Mouse (Mus musculus): ENCODE data around the gene Clk1. TPM values are rescaled to one million over a fixed set of nuclear protein-coding genes. Genes with fewer than 3 reads are reported as not detected.

The Clk1 gene
- total RNA-seq (2018; cell fraction: chromatin; rRNA removed), result 1,000 to 10,000 TPM in 8 of 26 experiments, 100 to 1,000 TPM in 18; 378 to 1,983 (median 827) TPM
- total RNA-seq (2018; cell fraction: cytosol; rRNA removed), result 10 to 100 TPM; 18.4 to 89.4 (median 44.7) TPM
- 1,000 to 10,000 TPM in 2 of 26 experiments, 100 to 1,000 TPM in 24; 228 to 1,112 (median 487) TPM for total RNA-seq (2018; cell fraction: nucleus; rRNA removed)
- 48.7 to 99.4 TPM (median 98.6 TPM) in 3 replicates for polyA plus RNA-seq (2018)

DNA sequence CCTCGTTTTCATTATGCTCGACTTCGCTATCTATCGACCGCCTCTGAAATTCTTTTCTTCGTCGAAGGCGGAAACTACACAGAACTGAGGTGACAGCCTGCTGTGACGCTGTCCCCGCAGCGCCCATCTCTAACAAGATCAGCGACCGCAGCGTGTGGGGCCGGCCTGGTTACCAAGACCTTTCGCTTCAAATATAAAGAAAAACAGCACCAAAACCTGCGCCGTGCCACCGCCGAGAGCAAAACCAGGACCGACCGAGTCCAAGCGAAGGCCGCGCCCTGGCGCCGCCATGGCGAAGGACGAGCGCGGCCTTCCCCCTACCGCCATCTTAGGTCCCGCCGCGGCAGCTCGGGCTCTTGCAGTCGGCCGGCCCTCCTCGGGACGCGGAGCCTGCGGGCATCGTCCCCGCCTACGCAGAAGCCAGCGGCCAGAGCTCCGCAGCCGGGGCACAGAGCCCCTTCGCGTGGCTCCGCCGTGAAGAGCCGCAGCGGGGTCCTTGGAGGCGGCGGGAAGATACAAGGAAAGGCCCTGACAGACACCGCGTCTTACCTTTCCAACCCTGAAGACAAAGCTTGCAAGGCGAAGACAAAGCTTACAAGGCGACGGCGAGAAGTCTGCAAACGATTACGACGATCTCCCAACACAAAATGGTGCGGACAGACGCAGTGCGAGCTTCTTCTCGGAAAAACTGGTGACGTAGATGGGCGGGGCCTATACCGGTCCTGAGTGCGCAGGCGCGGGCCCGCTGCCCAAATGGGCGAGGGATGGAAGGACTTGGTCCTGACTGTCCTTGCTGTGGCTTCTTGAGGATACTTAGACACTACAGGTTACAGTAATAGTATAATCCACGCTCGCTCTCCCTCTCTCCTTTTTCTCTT lies at the start of gene Clk1:
Gene Clk1, minus strand, starts transcription at position 696 of the 878 bp plus-strand sequence.
- 0% methylated on average over 79 of the region's 79 CpGs for WGBS (ENCODE audit: missing documents)
- Histone ChIP-seq H3K4me3 (ENCODE audit: inconsistent target) (peak within 1 kb of the TSS; percentile 96), H3K79me2 (ENCODE audit: inconsistent target) (peaks cover 56% of the 10 kb centered on the region), H3K27ac (peak within 1 kb of the TSS; percentile 77), H3K36me3 (ENCODE audit: inconsistent target) (peaks cover 30% of the 10 kb centered on the region)

GRCm38 (mm10) chr1:58465561-58465960 lies 41.7 kb upstream of the Clk1 start:
- WGBS (ENCODE audit: missing documents), result 98% methylated on average over 4 of the region's 4 CpGs
- Histone ChIP-seq H3K36me3 (ENCODE audit: inconsistent target) (peaks cover 59% of the 10 kb centered on the region), H3K79me2 (ENCODE audit: inconsistent target) (no peaks in the 10 kb centered on the region), H3K4me3 (ENCODE audit: inconsistent target) (no peak overlapping the region), H3K27ac (no peak overlapping the region)

DNA sequence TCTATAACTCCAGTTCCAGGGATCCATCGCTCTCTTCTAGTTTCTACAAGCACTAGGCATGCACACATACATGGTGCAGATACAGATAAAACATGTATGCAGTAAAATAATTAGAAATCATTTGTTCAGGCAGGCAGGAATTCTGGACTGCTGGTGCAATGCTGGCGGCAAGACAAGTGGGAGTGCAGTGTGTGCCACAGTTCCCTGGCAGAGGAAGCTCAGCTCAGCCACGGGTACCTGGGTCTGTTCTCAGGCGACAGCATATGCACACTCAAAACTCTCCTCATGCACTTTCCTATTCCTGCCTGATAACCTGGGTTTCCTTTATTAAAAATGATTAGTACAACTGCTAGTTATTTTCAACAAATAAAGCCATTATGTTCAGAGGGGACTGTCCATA lies 41.2 kb upstream of the Clk1 start:
- H3K36me3 ChIP-seq (ENCODE audit: inconsistent target), result peaks cover 59% of the 10 kb centered on the region
- H3K27ac ChIP-seq, result no peak overlapping the region
- 93% methylated on average over 4 of the region's 4 CpGs for WGBS (ENCODE audit: missing documents)
- H3K79me2 ChIP-seq (ENCODE audit: inconsistent target), result no peaks in the 10 kb centered on the region
- no peak overlapping the region for H3K4me3 ChIP-seq (ENCODE audit: inconsistent target)

DNA sequence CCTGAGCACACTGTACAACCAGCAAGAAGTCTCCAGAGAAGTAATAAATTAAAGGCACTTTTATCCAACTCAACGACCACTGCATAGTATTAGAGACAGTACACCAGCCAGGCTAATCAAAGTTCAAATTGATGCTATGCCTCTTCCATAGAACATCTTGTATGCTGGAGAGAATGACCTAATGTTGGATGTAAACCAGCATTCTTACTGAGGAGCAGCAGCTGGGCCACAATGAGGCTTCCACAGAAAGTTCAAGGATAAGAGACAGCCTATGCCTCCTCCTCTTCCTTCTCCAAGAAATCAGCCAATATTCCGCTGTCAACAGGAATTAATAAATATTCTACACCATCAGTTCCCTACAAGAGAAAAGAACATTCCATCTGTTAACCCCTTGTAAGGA lies 40.1 kb upstream of the Clk1 start:
- 96% methylated on average over 2 of the region's 2 CpGs for WGBS (ENCODE audit: missing documents)
- Histone ChIP-seq H3K79me2 (ENCODE audit: inconsistent target) (no peaks in the 10 kb centered on the region), H3K36me3 (ENCODE audit: inconsistent target) (peaks cover 48% of the 10 kb centered on the region; the same call in 1 of the 2 replicates), H3K4me3 (ENCODE audit: inconsistent target) (no peak overlapping the region), H3K27ac (no peak overlapping the region)

GRCm38 (mm10) chr1:58460566-58460965 lies 36.7 kb upstream of the Clk1 start:
- peaks cover 49% of the 10 kb centered on the region; the same call in 1 of the 2 replicates for H3K36me3 ChIP-seq (ENCODE audit: inconsistent target)
- 100% methylated on average over 3 of the region's 3 CpGs for WGBS (ENCODE audit: missing documents)

DNA sequence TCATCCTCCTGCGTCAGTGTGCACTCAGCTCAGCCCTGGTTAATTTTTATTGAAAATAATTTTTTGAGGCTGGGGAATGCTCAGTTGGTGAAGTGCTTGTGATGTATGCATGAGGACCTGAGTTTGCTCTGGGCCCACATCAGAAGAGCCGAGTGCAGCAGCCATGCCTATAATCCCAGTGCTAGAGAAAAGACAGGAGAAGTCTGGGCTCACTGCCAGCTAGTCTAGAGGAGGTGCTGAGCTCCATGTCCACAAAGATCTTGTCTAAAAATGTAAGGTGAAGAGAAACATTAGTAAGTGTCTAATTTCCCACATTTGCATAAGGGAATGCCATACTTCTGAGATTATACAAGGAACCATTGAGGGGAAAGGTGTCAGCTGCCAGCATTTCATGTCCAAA lies 35.0 kb upstream of the Clk1 start:
- H3K36me3 ChIP-seq (ENCODE audit: inconsistent target), result peaks cover 34% of the 10 kb centered on the region; the same call in 1 of the 2 replicates
- H3K27ac ChIP-seq, result no peak overlapping the region
- no peak overlapping the region for H3K4me3 ChIP-seq (ENCODE audit: inconsistent target)
- 100% methylated on average over 2 of the region's 2 CpGs for WGBS (ENCODE audit: missing documents)
- no peaks in the 10 kb centered on the region for H3K79me2 ChIP-seq (ENCODE audit: inconsistent target)

More at GRCm38 (mm10) chr1:58460566-58460965, 36.7 kb upstream of the Clk1 start:
- no peaks in the 10 kb centered on the region for H3K79me2 ChIP-seq (ENCODE audit: inconsistent target)
- no peak overlapping the region for H3K4me3 ChIP-seq (ENCODE audit: inconsistent target)
- H3K27ac ChIP-seq, result no peak overlapping the region

DNA sequence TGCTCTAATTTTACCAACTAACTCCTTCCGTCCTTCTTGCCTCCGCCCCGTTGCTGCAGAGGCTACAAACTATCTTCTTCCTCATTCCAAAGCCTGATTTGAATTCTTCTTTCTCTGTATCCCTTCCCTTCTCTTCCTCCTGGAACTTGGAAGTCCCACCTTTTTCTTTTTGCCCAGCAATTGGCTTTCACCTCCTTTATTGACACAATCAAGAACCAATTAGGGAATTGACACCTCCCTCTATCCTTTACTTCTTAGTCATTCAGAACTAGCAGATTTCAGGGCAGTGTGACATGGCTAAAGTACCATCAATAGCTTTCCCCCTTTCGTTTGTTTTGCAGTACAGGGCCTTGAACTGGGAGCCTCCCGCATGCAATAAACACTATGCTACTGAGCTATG lies 34.3 kb upstream of the Clk1 start:
- Histone ChIP-seq H3K79me2 (ENCODE audit: inconsistent target) (no peaks in the 10 kb centered on the region), H3K4me3 (ENCODE audit: inconsistent target) (no peak overlapping the region), H3K36me3 (ENCODE audit: inconsistent target) (peaks cover 32% of the 10 kb centered on the region; the same call in 1 of the 2 replicates), H3K27ac (no peak overlapping the region)
- 85% methylated on average over 5 of the region's 5 CpGs for WGBS (ENCODE audit: missing documents)

GRCm38 (mm10) chr1:58454316-58454715 lies 30.4 kb upstream of the Clk1 start:
- WGBS (ENCODE audit: missing documents), result 73% methylated on average over 6 of the region's 6 CpGs
- peaks cover 7% of the 10 kb centered on the region; the same call in 1 of the 2 replicates for H3K79me2 ChIP-seq (ENCODE audit: inconsistent target)
- no peak overlapping the region for H3K27ac ChIP-seq
- H3K4me3 ChIP-seq (ENCODE audit: inconsistent target), result no peak overlapping the region
- H3K36me3 ChIP-seq (ENCODE audit: inconsistent target), result peaks cover 16% of the 10 kb centered on the region; the same call in 1 of the 2 replicates

- Histone ChIP-seq H3K27ac (no peak overlapping the region), H3K79me2 (ENCODE audit: inconsistent target) (peaks cover 49% of the 10 kb centered on the region), H3K4me3 (ENCODE audit: inconsistent target) (no peak overlapping the region), H3K36me3 (ENCODE audit: inconsistent target) (peaks cover 7% of the 10 kb centered on the region; the same call in 1 of the 2 replicates)
- 78% methylated on average over 7 of the region's 7 CpGs for WGBS (ENCODE audit: missing documents)
These were observed 24.5 kb upstream of the Clk1 start for GRCm38 (mm10) chr1:58448396-58448795.

- Histone ChIP-seq H3K79me2 (ENCODE audit: inconsistent target) (peaks cover 49% of the 10 kb centered on the region), H3K27ac (no peak overlapping the region), H3K36me3 (ENCODE audit: inconsistent target) (peaks cover 1% of the 10 kb centered on the region; the same call in 1 of the 2 replicates), H3K4me3 (ENCODE audit: inconsistent target) (no peak overlapping the region)
- 93% methylated on average over 7 of the region's 7 CpGs for WGBS (ENCODE audit: missing documents)
These were observed 23.9 kb upstream of the Clk1 start for GRCm38 (mm10) chr1:58447766-58448165.

DNA sequence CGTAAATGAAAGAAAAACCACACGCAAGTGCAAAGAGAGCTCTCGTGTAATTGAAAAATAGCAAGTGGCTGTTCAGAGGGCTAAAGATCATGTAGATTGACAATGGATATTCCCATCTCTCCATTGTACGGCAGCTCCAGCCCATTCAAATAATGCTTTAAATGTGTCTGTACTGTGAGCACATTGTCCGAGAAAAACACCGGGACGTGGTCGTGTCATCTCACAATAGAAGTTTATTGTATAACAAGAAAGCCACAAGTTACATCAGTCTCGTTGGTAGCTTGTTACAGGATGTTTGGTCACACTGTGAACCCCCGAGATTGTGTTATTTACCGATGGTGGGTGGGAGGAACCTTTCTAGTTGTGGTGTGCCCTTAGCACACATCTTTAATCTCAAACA lies 22.0 kb upstream of the Clk1 start:
- H3K36me3 ChIP-seq (ENCODE audit: inconsistent target), result peaks cover 12% of the 10 kb centered on the region; the same call in 1 of the 2 replicates

GRCm38 (mm10) chr1:58445143-58445722 lies 21.4 kb upstream of the Clk1 start, which contains the start of the genes Nif3l1 and Ppil3:
TSS of gene Nif3l1 (plus strand) at chr1:58445151.
TSS of gene Ppil3 (minus strand) at chr1:58445486.
- H3K27ac ChIP-seq, result peak within 1 kb of the TSS; percentile 77
- H3K4me3 ChIP-seq (ENCODE audit: inconsistent target), result peak within 1 kb of the TSS; percentile 86
- peaks cover 19% of the 10 kb centered on the region for H3K36me3 ChIP-seq (ENCODE audit: inconsistent target)
- H3K79me2 ChIP-seq (ENCODE audit: inconsistent target), result peaks cover 49% of the 10 kb centered on the region
- WGBS (ENCODE audit: missing documents), result under 1% methylated on average over 33 of the region's 33 CpGs

More for the DNA sequence above, 22.0 kb upstream of the Clk1 start:
- WGBS (ENCODE audit: missing documents), result 1% methylated on average over 11 of the region's 11 CpGs
- Histone ChIP-seq H3K79me2 (ENCODE audit: inconsistent target) (peaks cover 49% of the 10 kb centered on the region), H3K27ac (peak overlapping the region; percentile 77), H3K4me3 (ENCODE audit: inconsistent target) (peak overlapping the region; percentile 86)

DNA sequence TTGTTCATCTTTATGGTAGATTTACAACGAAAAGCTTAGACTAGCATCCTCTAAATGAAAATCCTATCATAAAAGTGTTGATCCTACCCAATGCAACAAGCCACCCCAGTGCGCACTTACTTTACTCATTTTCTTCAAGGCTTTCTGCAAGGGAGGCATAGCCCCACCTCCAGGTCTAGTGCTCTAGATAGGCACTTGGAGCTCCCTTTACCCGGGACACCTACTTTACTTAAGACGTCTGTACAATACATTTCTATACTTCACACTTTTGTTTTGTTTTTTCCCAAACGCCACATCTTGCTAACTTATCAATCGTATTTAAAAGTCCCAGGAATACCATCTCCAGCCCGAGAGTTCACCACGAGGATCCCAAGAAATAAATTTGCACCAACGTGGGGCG lies 20.8 kb upstream of the Clk1 start:
- Histone ChIP-seq H3K36me3 (ENCODE audit: inconsistent target) (peaks cover 24% of the 10 kb centered on the region), H3K4me3 (ENCODE audit: inconsistent target) (peak overlapping the region; percentile 86), H3K79me2 (ENCODE audit: inconsistent target) (peaks cover 45% of the 10 kb centered on the region), H3K27ac (peak overlapping the region; percentile 77)
- WGBS (ENCODE audit: missing documents), result 10% methylated on average over 10 of the region's 10 CpGs

DNA sequence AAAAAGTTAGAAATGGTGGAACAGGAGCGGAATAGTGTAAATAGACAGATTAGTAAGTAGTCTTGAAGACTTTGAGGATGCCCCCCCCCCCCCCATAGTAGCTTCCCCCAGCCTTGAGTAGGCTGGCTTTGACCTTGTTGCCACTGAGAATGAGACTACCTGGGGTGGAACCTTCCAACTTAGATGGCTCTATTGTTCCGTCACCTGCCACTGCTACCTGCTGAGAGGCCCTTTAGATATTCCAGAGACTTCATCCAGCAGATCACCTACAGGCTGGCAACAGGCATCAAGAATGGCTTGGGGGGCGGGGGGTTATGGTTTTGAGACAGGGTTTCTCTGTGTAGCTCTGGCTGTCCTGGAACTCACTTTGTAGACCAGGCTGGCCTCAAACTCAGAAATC lies 685 bp upstream of the Clk1 start:
- WGBS (ENCODE audit: missing documents), result 86% methylated on average over 3 of the region's 3 CpGs

More for the DNA sequence above, 685 bp upstream of the Clk1 start:
- H3K4me3 ChIP-seq (ENCODE audit: inconsistent target), result no peak overlapping the region
- H3K27ac ChIP-seq, result no peak overlapping the region
- H3K79me2 ChIP-seq (ENCODE audit: inconsistent target), result peaks cover 46% of the 10 kb centered on the region
- peaks cover 20% of the 10 kb centered on the region for H3K36me3 ChIP-seq (ENCODE audit: inconsistent target)

Measured in macrophage (primary cell).